Mouse (Mus musculus): ENCODE measurements at regions not wholly inside any gene's neighbourhood (a gene's known extent, or its start where the extent isn't known, plus 50 kb on each side); places are given as distances from the start of the nearest gene placed in this dataset. TPM values are rescaled to one million over a fixed set of nuclear protein-coding genes. Genes with fewer than 3 reads are reported as not detected.

GRCm38 (mm10) chr16:50673339-50673738 lies 82.4 kb upstream of the Ccdc54 start:
- Histone ChIP-seq H3K4me3 (no peak overlapping the region), H3K36me3 (replicated peaks) (no peaks in the 10 kb centered on the region), H3K27ac (no peak overlapping the region), H3K9me3 (no peaks in the 10 kb centered on the region), H3K4me1 (no peaks in the 10 kb centered on the region), H3K27me3 (ENCODE audit: poor library complexity, severe bottlenecking) (no peaks in the 10 kb centered on the region)
- DNase-seq (ENCODE audit: extremely low spot score, low spot score), result no peak
- WGBS, result 88% methylated on average over 5 of the region's 5 CpGs

DNA sequence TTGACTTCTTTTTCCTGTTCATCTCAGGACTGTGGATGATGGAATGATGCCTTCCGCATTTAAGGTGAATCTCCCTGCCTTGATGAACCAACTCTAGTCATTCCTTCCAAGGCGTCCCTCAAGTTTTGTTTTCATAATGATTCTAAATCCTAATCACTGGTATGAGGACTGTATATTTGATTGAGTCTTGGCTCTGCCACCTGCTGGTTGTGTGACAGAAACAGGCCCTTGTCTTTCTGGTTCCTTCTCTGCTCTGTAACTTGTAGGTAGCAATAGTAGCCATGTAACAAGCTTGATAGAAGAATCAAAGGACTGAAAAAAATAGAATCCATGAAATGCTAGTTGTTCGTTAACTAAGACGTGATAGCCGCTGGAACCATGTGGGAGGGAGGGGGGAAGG lies 81.8 kb upstream of the Ccdc54 start:
- Histone ChIP-seq H3K4me1 (no peaks in the 10 kb centered on the region), H3K9me3 (no peaks in the 10 kb centered on the region), H3K27me3 (ENCODE audit: poor library complexity, severe bottlenecking) (no peaks in the 10 kb centered on the region), H3K27ac (no peak overlapping the region), H3K36me3 (replicated peaks) (no peaks in the 10 kb centered on the region), H3K4me3 (no peak overlapping the region)
- 74% methylated on average over 5 of the region's 5 CpGs for WGBS
- DNase-seq (ENCODE audit: extremely low spot score, low spot score), result no peak

DNA sequence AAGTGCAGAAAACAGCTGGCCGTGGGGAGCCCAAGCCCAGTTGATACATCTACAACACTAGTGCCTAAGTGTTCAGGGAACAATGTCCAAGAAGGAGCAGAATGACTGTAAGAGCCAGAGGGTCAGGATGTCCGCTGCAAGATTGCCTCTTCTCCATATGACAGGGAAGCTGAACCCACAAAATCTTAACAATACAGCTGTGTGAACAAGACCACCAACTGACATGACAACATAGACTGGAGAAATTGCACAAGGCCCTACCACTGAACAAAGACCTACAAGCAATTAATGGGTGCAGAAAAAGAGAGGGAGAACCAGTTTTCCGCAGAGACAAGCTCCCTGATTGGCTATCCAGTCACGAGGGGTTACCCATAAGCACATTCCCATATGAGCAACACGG lies 80.2 kb upstream of the Ccdc54 start:
- no peak overlapping the region for H3K4me3 ChIP-seq
- no peaks in the 10 kb centered on the region for H3K36me3 ChIP-seq (replicated peaks)
- H3K27me3 ChIP-seq (ENCODE audit: poor library complexity, severe bottlenecking), result no peaks in the 10 kb centered on the region
- no peak for DNase-seq (ENCODE audit: extremely low spot score, low spot score)
- no peak overlapping the region for H3K27ac ChIP-seq
- no peaks in the 10 kb centered on the region for H3K4me1 ChIP-seq
- WGBS, result 89% methylated on average over 5 of the region's 5 CpGs
- H3K9me3 ChIP-seq, result no peaks in the 10 kb centered on the region

- no peaks in the 10 kb centered on the region for H3K4me1 ChIP-seq
- WGBS, result 68% methylated on average over 2 of the region's 2 CpGs
- no peak overlapping the region for H3K27ac ChIP-seq
- no peaks in the 10 kb centered on the region for H3K36me3 ChIP-seq (replicated peaks)
- no peaks in the 10 kb centered on the region for H3K9me3 ChIP-seq
- no peak overlapping the region for H3K4me3 ChIP-seq
- no peaks in the 10 kb centered on the region for H3K27me3 ChIP-seq (ENCODE audit: poor library complexity, severe bottlenecking)
- no peak for DNase-seq (ENCODE audit: extremely low spot score, low spot score)
Observed at GRCm38 (mm10) chr16:50664240-50664639, 73.3 kb upstream of the Ccdc54 start.

Small RNA genes lying in the stretch of these regions (microRNA-seq; reads per million reads assigned to microRNA genes)
- not detected for gene Mir6363
